Mouse (Mus musculus) midbrain, embryonic 11.5 days (tissue): ENCODE measurements around the gene Kif14. TPM values are rescaled to one million over a fixed set of nuclear protein-coding genes. Genes with fewer than 3 reads are reported as not detected.

ENCODE experiments used
- ATAC-seq: fragments of 200-750 bp; cut with Nextera tagmentation; 2 replicates; pipeline ENCODE4 v1.8.0; 2017; ENCODE audit warnings: moderate TSS enrichment, moderate library complexity; ENCODE audit not compliant: low FRiP score
- DNase-seq: peaks from one replicate; pipeline ENCODE4 v3.0.0; 2015; ENCODE audit warnings: low spot score; ENCODE audit errors: missing footprints
- H3K27ac ChIP-seq: fragments of 300-500 bp; sonication (generic); 2 replicates; pipeline ENCODE4 v1.5.1; 2014; ENCODE audit warnings: low read depth, low read length
- H3K27me3 ChIP-seq: fragments of 300-500 bp; sonication (generic); 2 replicates; pipeline ENCODE4 v1.6.1; 2014; ENCODE audit warnings: mild to moderate bottlenecking, low read length, moderate library complexity, mixed read lengths; ENCODE audit not compliant: control insufficient read depth, insufficient read depth
- H3K36me3 ChIP-seq: fragments of 300-500 bp; sonication (generic); 2 replicates; pipeline ENCODE4 v1.6.1; 2014; ENCODE audit warnings: mild to moderate bottlenecking, low read length, moderate library complexity, mixed read lengths; ENCODE audit not compliant: control insufficient read depth, insufficient read depth
- H3K4me1 ChIP-seq: fragments of 300-500 bp; sonication (generic); 2 replicates; pipeline ENCODE4 v1.6.1; 2014; ENCODE audit warnings: low read length; ENCODE audit not compliant: control insufficient read depth, insufficient read depth
- H3K4me2 ChIP-seq: fragments of 300-500 bp; sonication (generic); 2 replicates; pipeline ENCODE4 v1.6.1; 2014; ENCODE audit warnings: mild to moderate bottlenecking, moderate library complexity
- H3K4me3 ChIP-seq: fragments of 300-500 bp; sonication (generic); 2 replicates; pipeline ENCODE4 v1.5.1; 2014; ENCODE audit warnings: low read depth, low read length
- H3K9ac ChIP-seq: fragments of 300-500 bp; sonication (generic); 2 replicates; pipeline ENCODE4 v1.6.1; 2014; ENCODE audit warnings: low read length
- H3K9me3 ChIP-seq: fragments of 300-500 bp; sonication (generic); 2 replicates; pipeline ENCODE4 v1.6.1; 2016; ENCODE audit warnings: low read length; ENCODE audit not compliant: control insufficient read depth
- WGBS: fragments of 180-500 bp; shearing (Covaris S2); extraction: QIAGEN DNeasy Blood & Tissue Kit; methylation state at CpG from one replicate; pipeline ENCODE4 v1.1.7; 2014; 5-methylcytosine and 5-hydroxymethylcytosine counted together
- polyA plus RNA-seq: library from polyadenylated mRNA; unstranded; fragments of >200 nt; fragmentation: Nextera tagmentation; extraction: Ambion mirVana; gene quantifications from 2 replicates; pipeline ENCODE4 v1.2.1, GENCODE M21; 2014

The Kif14 gene
- polyA plus RNA-seq, 1 experiment from 2014 or later = 7.4 TPM

GRCm38 (mm10) chr1:136568738-136569194 lies 102.6 kb downstream of the Kif14 start:
- DNase-seq = no peak
- H3K36me3 ChIP-seq = no peaks in the 10 kb centered on the region
- H3K9me3 ChIP-seq = no peaks in the 10 kb centered on the region
- no peaks in the 10 kb centered on the region for H3K27me3 ChIP-seq
- 94% methylated on average over 11 of the region's 11 CpGs for WGBS
- no peak overlapping the region for H3K27ac ChIP-seq
- H3K4me1 ChIP-seq = 0 out of 2 replicates have a peak, but pooled peaks cover 3% of the 10 kb centered on the region
- no peak overlapping the region for H3K9ac ChIP-seq
- no peak for ATAC-seq
- H3K4me2 ChIP-seq = no peak overlapping the region
- no peak overlapping the region for H3K4me3 ChIP-seq

GRCm38 (mm10) chr1:136569206-136569605 lies 103.1 kb downstream of the Kif14 start:
- no peaks in the 10 kb centered on the region for H3K36me3 ChIP-seq
- no peak overlapping the region for H3K4me2 ChIP-seq
- no peaks in the 10 kb centered on the region for H3K9me3 ChIP-seq
- no peak overlapping the region for H3K4me3 ChIP-seq
- 86% methylated on average over 8 of the region's 8 CpGs for WGBS
- no peak for DNase-seq
- no peak for ATAC-seq
- no peaks in the 10 kb centered on the region for H3K27me3 ChIP-seq
- 0 out of 2 replicates have a peak, but pooled peaks cover 3% of the 10 kb centered on the region for H3K4me1 ChIP-seq
- no peak overlapping the region for H3K27ac ChIP-seq
- no peak overlapping the region for H3K9ac ChIP-seq

- H3K4me3 ChIP-seq = peak overlapping the region; percentile 8; the same call in 1 of the 2 replicates
- H3K4me2 ChIP-seq = peak overlapping the region; percentile 23; the same call in 1 of the 2 replicates
- H3K9me3 ChIP-seq = no peaks in the 10 kb centered on the region
- ATAC-seq (0 out of 2 replicates have a peak, but pooled peaks have one; percentile 30), DNase-seq (no peak)
- WGBS = 41% methylated on average over 20 of the region's 20 CpGs
- 0 out of 2 replicates have a peak, but pooled peaks cover 3% of the 10 kb centered on the region for H3K4me1 ChIP-seq
- no peak overlapping the region for H3K27ac ChIP-seq
- no peaks in the 10 kb centered on the region for H3K27me3 ChIP-seq
- H3K36me3 ChIP-seq = no peaks in the 10 kb centered on the region
- H3K9ac ChIP-seq = peak overlapping the region; percentile 38
Measured at GRCm38 (mm10) chr1:136569626-136570297, 103.6 kb downstream of the Kif14 start.

- no peaks in the 10 kb centered on the region for H3K27me3 ChIP-seq
- 5% methylated on average over 13 of the region's 13 CpGs for WGBS
- H3K36me3 ChIP-seq = no peaks in the 10 kb centered on the region
- ATAC-seq = 0 out of 2 replicates have a peak, but pooled peaks have one; percentile 44
- no peak overlapping the region for H3K27ac ChIP-seq
- no peaks in the 10 kb centered on the region for H3K9me3 ChIP-seq
- peak overlapping the region; percentile 38 for H3K9ac ChIP-seq
- peak overlapping the region; percentile 23; the same call in 1 of the 2 replicates for H3K4me2 ChIP-seq
- DNase-seq = peak; percentile 93
- H3K4me1 ChIP-seq = 0 out of 2 replicates have a peak, but pooled peaks cover 3% of the 10 kb centered on the region
- peak overlapping the region; percentile 8; the same call in 1 of the 2 replicates for H3K4me3 ChIP-seq
Measured at GRCm38 (mm10) chr1:136570298-136570653, 104.1 kb downstream of the Kif14 start.

GRCm38 (mm10) chr1:136570976-136571375 lies 104.8 kb downstream of the Kif14 start:
- no peak for DNase-seq
- no peak for ATAC-seq
- Histone ChIP-seq H3K27me3 (no peaks in the 10 kb centered on the region), H3K4me2 (no peak overlapping the region), H3K9me3 (no peaks in the 10 kb centered on the region), H3K9ac (no peak overlapping the region), H3K4me3 (no peak overlapping the region), H3K4me1 (0 out of 2 replicates have a peak, but pooled peaks cover 3% of the 10 kb centered on the region), H3K27ac (no peak overlapping the region), H3K36me3 (no peaks in the 10 kb centered on the region)
- 82% methylated on average over 9 of the region's 9 CpGs for WGBS

- Histone ChIP-seq H3K4me1 (0 out of 2 replicates have a peak, but pooled peaks cover 3% of the 10 kb centered on the region), H3K9me3 (no peaks in the 10 kb centered on the region), H3K27ac (no peak overlapping the region), H3K27me3 (no peaks in the 10 kb centered on the region), H3K4me2 (no peak overlapping the region), H3K4me3 (no peak overlapping the region), H3K36me3 (no peaks in the 10 kb centered on the region), H3K9ac (no peak overlapping the region)
- 88% methylated on average over 10 of the region's 10 CpGs for WGBS
- DNase-seq (no peak), ATAC-seq (no peak)
Measured at GRCm38 (mm10) chr1:136571530-136571929, 105.4 kb downstream of the Kif14 start.

GRCm38 (mm10) chr1:136577890-136578663 lies 111.9 kb downstream of the Kif14 start:
- peaks cover 3% of the 10 kb centered on the region; the same call in 1 of the 2 replicates for H3K4me1 ChIP-seq
- no peaks in the 10 kb centered on the region for H3K27me3 ChIP-seq
- H3K27ac ChIP-seq = no peak overlapping the region
- 37% methylated on average over 16 of the region's 16 CpGs for WGBS
- ATAC-seq (no peak), DNase-seq (no peak)
- no peak overlapping the region for H3K9ac ChIP-seq
- no peaks in the 10 kb centered on the region for H3K36me3 ChIP-seq
- H3K9me3 ChIP-seq = no peaks in the 10 kb centered on the region
- H3K4me2 ChIP-seq = no peak overlapping the region
- H3K4me3 ChIP-seq = no peak overlapping the region

GRCm38 (mm10) chr1:136579360-136579759 lies 113.2 kb downstream of the Kif14 start:
- no peak overlapping the region for H3K4me2 ChIP-seq
- 80% methylated on average over 14 of the region's 14 CpGs for WGBS

GRCm38 (mm10) chr1:136580266-136580665 lies 114.1 kb downstream of the Kif14 start:
- no peak overlapping the region for H3K27ac ChIP-seq
- no peak overlapping the region for H3K9ac ChIP-seq
- WGBS = 90% methylated on average over 8 of the region's 8 CpGs
- ATAC-seq (no peak), DNase-seq (no peak)
- no peaks in the 10 kb centered on the region for H3K27me3 ChIP-seq
- no peak overlapping the region for H3K4me2 ChIP-seq
- no peaks in the 10 kb centered on the region for H3K36me3 ChIP-seq
- peaks cover 3% of the 10 kb centered on the region; the same call in 1 of the 2 replicates for H3K4me1 ChIP-seq
- H3K9me3 ChIP-seq = no peaks in the 10 kb centered on the region
- H3K4me3 ChIP-seq = no peak overlapping the region

More at GRCm38 (mm10) chr1:136579360-136579759, 113.2 kb downstream of the Kif14 start:
- no peak overlapping the region for H3K27ac ChIP-seq
- no peaks in the 10 kb centered on the region for H3K27me3 ChIP-seq
- DNase-seq (no peak), ATAC-seq (no peak)
- H3K4me3 ChIP-seq = no peak overlapping the region
- H3K9me3 ChIP-seq = no peaks in the 10 kb centered on the region
- no peak overlapping the region for H3K9ac ChIP-seq
- H3K36me3 ChIP-seq = no peaks in the 10 kb centered on the region
- peaks cover 3% of the 10 kb centered on the region; the same call in 1 of the 2 replicates for H3K4me1 ChIP-seq
